ENCODE assay signal across 19 mouse cellular contexts in genomic region chr7:123217448-123218354, GRCm38 (mm10). TPM values are rescaled to one million over a fixed set of nuclear protein-coding genes. Genes with fewer than 3 reads are reported as not detected.
DNase-seq lines count a peak whose midpoint lies in the region; TF ChIP-seq lines count a peak whose summit lies in the region.
"Had no signal": no experiment of that assay in that cellular context is flagged by ENCODE, and none has a peak within 500 bp of the region (broad histone marks: within the 10 kb centered on the region; RNA-seq: fewer than 3 reads in every experiment).

No protein-coding gene starts in this region.

- intact Hi-C loops in heart, postnatal 25 days (cut with DNase I) = no loop called here

- TF ChIP-seq POLR2A in cortical plate, adult 2 months (IDR thresholded peaks at IDR 0.05; ENCODE audit: extremely low read depth, insufficient read depth, low read length) = no peak

- no peak overlapping the region for H3K4me3 ChIP-seq in layer of hippocampus, adult 2 months
- H3K4me3 ChIP-seq in cortical plate, adult 2 months (ENCODE audit: insufficient read depth, low read length) = no peak overlapping the region
- H3K4me3 ChIP-seq: embryonic facial prominence, embryonic 15.5 days; hindbrain, embryonic 13.5 days; liver, embryonic 12.5 days; midbrain, embryonic 13.5 days; neural tube, embryonic 13.5 days had no signal

- H3K4me1 ChIP-seq in cortical plate, adult 2 months (ENCODE audit: control insufficient read depth, insufficient read depth, low read length) = peaks cover 2% of the 10 kb centered on the region; the same call in 1 of the 2 replicates

- DNase-seq in heart, adult 11 months = peak; percentile 81
- no peak for DNase-seq in heart, postnatal 25 days (ENCODE audit: low spot score)
- DNase-seq in layer of hippocampus, adult 2 months (ENCODE audit: low spot score in 2 of 2) = no peak
- no peak for DNase-seq in layer of hippocampus, adult 18-20 months (ENCODE audit: low spot score in 2 of 2)
- DNase-seq in kidney, postnatal 36 days = peak; percentile 67 to 77
- DNase-seq in frontal cortex, postnatal 14 days (ENCODE audit: low spot score in 2 of 2) = no peak
- DNase-seq in Muller cell, postnatal 12 days (ENCODE audit: inconsistent ontology term) = no peak
- DNase-seq: lung, embryonic 14.5 days; lung, postnatal 36 days; thymus, postnatal 14 days had no signal

- peak overlapping the region; percentile 85 for H3K27ac ChIP-seq in layer of hippocampus, adult 2 months
- peak overlapping the region; percentile 94; the same call in 1 of the 2 replicates for H3K27ac ChIP-seq in cortical plate, adult 2 months (ENCODE audit: insufficient read depth, low read length)
- H3K27ac ChIP-seq: embryonic facial prominence, embryonic 15.5 days; hindbrain, embryonic 13.5 days; liver, embryonic 12.5 days; midbrain, embryonic 13.5 days; neural tube, embryonic 13.5 days had no signal

- no peak for TF ChIP-seq CTCF in layer of hippocampus, adult 2 months (conservative IDR thresholded peaks at IDR 0.05)
- TF ChIP-seq CTCF in cortical plate, adult 2 months (IDR thresholded peaks at IDR 0.05; ENCODE audit: extremely low read depth, insufficient read depth, low read length) = no peak

RNA-seq across cellular contexts. Expression of gene Slc5a11, which starts 3.1 kb away (rescaled TPM):
- total RNA-seq in heart, postnatal 25 days (2021) = not detected
- 1 to 10 TPM in 1 of 2 experiments, under 1 TPM in 1; 0.59 to 1.5 TPM for total RNA-seq in layer of hippocampus, adult 2 months (2021)
- 1 to 10 TPM in 1 of 2 experiments, under 1 TPM in 1; 0.58 to 1.4 TPM for total RNA-seq in layer of hippocampus, adult 18-20 months (2021)
- 0.50 and 0.70 TPM in 2 replicates for polyA plus RNA-seq in cortical plate, adult 2 months (2012; rRNA removed)
- total RNA-seq: adrenal gland, adult 18-20 months; gastrocnemius, adult 8-10 months had no signal
- polyA plus RNA-seq: limb, embryonic 11.5 days; neural tube, embryonic 13.5 days had no signal

Comparison
In these comparisons a context has a peak if more than half of its experiments do, and no peak if none do; other contexts are left out.
1. DNase-seq: peak in heart, adult 11 months (single experiment) and kidney, postnatal 36 days (2 of 2); none in heart, postnatal 25 days (single experiment), layer of hippocampus, adult 2 months (0 of 2), layer of hippocampus, adult 18-20 months (0 of 2), frontal cortex, postnatal 14 days (0 of 2) and Muller cell, postnatal 12 days (single experiment).